Mouse (Mus musculus) naive thymus-derived CD4-positive, alpha-beta T cell, adult 2 months (primary cell): ENCODE measurements around the gene Rcvrn.

ENCODE experiments used
- DNase-seq: peaks from one replicate; pipeline ENCODE4 v3.0.0-alpha.2; 2011; ENCODE audit warnings: low read depth

Gene Rcvrn

DNA sequence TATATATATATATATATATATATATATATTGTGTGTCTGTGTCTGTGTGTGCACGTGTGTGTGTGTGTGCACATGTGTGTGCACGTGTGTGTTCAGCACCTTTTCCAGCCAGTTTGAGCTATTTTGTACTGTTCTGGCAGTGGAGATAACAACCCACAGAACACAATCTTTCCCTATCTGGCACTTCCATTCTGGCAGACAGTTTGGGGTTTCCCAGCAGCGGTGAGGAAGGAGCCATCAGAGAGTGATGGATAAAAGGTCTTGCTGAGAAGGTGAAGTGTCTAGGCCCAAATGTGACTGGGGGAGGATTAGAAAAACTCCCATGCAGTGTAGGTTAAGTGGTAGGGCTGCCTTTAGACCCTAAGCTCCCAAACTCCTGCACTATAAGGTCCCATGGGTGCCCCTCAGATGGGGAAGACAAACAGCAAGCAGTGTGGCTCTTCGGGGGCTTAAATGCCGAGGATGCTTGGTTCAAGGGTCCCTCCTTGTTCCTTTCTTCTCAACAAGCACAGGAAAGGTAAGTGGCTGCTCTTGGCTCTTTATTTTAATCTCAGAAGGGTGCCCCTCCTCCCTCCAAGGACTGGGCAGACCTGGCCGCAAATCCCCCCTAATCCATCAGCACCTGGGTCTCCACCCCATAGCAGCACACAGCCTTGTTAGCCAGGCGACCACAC, at the start of gene Rcvrn:
Gene Rcvrn, plus strand, starts transcription at position 624 of the 674 bp plus-strand sequence.
- no peak for DNase-seq

DNA sequence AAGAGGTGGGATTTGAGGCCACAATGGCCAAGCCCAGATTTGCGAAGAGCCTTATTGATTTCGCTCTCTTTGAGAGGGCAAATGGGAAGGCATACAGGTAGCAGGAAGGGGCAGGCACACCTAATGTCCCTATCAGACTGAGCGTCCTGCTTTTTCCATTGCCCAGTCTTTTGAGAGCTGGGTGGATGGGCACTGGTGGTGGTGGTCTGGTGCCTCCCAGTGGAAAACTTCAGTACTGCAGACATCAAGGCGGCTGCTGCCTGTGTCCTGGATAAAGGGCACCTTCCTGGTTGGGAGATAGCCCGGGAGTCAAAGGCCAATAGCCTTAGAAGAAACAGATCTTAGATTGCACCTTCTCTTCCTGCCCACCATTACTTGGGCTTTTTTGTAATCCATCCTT, 47.4 kb upstream of the Rcvrn start:
- DNase-seq, result no peak

DNA sequence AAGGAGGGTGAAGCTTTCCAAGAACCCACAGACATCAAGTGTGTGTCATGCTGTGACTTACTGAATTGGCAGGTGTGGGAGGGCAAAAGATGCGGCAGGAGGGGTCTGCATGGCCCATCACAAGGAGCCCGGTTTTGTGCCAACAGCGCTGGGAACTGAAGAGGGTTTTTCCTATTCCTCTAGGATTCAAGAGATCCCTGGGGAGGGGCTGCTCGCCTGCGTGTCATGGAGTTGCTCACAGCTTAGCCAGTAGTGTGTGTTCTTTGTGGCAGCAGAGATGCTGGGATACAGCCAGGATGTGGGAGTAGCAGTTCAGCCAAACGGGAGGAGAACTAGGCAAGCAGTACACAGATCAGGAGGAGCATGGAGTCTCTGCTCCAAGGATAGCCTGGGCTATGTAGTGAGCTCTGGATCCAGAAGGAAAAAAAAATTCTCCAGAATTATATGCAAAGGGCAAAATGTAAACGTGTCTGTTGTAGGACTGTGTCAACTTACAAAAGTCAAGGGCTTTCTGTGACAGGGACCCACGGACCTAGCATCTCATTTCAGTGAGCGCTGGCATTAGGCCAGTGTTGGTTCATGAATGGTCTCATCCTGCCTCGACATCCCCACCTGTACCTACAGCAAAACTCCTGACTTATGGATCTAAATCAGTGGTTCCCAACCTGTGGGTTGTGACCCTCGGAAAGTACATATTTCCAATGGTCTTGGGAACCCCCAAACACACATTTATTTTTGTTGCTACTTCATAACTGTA, 46.3 kb upstream of the Rcvrn start:
- no peak for DNase-seq

DNA sequence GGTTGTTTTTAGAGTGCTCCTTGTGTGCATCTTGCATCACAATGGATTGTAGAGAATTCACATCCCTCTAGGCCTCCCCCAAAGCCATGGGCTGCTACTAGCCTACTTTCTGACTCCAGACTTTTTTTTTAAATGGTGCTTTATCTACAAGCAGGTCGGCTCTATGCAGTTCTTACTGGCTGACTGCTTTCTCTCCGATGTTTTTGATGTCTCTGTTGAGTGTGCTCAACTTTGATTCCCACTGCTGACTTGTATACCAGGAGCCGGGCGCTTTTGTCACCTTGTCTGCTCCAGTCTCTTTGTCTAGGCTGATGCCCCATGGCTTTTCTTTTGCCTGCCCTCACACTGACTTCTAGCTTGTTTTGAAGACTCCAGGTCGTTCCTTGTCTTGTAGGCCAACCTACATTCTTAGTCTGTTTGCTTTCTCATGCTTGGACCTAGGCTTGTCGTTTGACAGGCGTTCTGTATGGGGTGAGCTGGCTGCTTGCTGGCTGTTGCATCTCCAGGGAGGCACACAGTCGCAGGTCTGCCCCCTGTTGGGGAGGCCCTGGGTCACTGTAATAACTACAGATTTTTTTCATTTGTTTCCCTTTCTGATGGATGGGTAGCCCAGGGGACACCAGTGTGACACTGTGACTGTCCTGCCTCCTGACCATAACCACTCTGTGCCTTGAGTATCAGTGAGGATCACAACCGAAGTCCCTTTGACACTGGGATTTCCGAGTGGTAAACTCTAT, 45.0 kb upstream of the Rcvrn start:
- DNase-seq, result no peak

DNA sequence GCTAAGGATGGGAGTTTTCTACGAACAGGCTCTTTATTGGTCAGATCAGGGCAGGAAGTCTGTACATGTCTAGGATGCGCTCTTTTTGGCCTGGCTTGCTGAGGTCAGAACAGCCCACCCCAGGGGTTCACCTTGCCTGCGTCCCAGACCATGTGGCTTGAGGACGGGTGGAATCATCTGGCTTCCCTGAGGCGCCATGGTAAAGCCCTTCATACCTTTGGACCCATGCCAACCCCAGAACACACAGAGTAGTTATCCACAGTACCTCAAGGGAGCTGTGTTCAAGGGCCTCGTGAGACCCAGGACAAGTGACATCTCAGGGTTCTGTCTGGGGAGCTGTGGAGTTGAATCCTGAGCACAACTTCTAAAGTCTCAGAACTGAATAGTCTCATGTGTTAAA, 43.4 kb upstream of the Rcvrn start:
- no peak for DNase-seq

DNA sequence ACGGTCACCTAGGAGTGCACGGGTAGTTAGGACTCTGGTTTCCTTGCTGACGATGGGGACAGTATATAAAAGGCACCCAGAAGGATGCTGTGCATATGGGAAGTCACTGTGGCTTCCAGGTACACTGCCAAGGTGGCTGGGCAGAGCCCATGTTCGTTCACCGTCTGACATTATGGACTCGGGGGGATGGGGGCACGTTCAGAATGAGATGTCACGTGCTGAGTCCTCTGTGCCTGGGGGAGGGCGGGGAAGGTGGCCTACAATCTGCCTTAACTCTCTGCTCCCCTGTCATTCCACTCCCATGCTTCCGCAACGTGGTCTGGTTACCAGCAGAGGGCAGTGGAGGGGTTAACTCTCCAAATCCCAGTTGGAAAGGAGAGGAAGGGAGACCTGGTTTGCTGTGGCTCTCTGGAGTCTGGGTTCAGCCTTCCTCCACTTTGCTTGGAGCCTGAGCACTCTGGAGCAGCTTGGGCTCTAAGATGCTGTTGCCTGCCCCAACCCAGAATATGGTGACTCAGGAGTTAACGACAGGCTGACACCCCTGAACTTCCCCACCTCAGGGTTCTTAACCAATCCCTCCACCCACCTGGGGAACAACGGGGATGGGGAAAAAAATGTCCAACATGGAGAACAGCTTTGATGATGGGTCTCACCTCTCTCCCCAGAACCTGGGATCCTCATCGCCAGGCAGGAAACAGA, 42.8 kb upstream of the Rcvrn start:
- no peak for DNase-seq

DNA sequence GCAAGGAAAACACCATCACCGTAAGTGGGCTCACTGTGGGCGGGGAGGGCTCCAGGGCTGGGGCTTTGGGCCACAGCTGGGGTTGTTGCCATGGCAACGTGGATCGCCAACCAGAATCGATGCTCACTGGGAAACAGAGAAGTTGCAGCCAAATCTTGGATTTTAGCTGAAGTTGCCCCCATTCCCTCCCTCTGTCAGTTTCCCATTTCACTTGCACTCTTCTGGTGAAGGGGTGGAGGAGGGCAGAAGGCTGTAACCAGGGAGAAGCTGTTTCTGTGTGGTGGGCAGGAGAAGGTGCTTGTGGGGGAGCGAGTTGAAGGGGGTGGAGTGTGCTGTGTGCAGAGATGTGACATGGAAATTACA, 42.3 kb upstream of the Rcvrn start:
- no peak for DNase-seq

DNA sequence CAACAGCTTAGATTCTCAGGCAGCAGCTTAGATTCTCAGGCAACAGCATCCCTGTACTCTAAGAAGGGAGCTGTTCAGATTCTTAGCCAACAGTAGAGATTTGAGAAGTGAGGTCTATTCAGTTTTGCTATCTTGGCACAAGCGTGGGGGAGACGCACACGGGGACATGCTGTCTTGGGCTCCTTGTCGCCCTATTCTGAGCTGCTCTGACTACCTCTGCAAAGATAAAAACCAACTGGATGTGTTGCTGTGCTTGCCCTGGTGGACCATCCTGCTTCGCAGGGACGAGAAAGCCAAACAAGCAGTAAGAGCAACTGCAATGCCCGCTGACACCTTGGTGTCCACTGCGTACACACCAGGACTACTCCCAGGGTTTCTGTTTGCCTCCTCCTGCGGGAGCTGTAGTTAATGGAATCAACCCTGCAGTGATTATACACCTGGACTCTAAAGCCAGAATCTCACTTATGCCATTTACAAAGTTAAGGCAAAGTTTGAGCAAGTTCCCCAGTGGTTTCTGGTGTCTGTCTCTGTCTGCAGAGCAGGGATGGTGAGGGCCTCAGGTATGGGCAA, 41.5 kb upstream of the Rcvrn start:
- DNase-seq, result no peak

DNA sequence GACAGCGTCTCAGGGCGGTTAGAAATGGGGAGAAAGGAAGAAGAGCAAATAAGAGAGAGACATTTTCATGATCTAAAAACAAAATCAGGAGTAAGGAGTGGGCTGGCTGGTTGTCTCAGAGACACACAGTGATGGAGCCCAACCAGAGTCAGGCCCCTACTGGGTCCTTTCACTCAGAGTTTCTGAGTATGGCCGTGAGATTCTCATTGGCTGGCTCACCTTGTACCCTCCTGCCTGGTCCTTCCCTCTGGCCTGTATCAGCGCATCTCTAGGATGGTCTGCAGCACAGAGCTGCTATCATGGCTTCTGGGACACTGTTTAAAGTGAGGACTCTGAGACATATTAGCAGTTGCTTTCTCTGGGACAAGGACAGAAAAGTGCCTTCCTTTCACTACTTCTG, 40.6 kb upstream of the Rcvrn start:
- no peak for DNase-seq

DNA sequence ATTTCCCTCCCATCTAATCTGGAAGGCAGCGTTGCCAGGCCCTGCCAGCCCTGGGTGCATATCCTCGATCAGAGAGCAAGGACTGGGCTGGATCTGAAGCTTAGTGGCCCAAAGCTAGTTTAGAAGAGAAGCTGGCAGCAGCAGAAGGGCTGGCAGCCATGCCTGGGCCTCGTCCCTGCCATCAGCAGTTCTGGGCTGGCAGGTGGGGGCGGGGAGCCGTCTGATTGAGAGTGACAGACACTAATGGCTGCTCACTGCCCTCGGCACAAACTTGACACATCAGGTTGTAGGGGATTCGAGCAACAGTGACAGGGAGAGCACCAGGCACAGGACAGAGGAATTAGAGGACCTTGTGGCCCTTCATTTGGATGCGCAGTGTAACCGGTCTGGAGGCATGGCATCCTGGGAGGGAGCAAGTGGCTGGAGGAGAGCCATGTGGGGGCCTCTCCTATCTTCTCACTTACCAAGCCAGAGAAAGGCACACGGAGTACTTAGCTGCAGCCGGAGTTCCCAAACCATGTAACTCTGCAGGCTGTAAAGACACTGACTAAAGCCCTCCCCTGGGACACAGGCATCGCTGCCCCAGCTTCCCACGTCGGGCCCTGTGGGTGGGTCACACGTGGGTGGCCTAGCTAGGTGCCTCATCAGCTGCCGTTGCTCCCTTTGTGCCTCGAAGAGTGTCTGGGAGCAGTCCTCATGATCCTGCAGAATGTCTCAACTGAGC, 39.7 kb upstream of the Rcvrn start:
- no peak for DNase-seq

DNA sequence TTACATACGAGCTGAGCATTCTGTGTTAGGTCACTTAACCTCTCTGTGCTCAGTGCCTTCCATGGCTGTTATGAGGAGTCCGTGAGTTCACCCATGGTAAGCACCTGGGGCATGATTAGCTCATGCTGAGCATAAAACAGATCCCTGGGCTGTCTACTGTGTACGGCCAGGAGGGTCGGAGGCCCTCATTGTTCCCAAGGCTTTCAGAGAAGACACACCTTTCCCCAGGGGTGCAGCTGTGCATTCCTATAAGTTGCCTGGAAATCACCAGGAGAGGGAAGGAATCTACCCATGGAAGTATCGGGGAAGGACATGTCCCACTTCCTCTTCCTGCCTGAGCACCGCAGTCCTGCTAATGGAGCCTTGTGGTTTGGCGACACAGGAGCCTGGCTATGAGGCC, 38.8 kb upstream of the Rcvrn start:
- DNase-seq, result no peak

DNA sequence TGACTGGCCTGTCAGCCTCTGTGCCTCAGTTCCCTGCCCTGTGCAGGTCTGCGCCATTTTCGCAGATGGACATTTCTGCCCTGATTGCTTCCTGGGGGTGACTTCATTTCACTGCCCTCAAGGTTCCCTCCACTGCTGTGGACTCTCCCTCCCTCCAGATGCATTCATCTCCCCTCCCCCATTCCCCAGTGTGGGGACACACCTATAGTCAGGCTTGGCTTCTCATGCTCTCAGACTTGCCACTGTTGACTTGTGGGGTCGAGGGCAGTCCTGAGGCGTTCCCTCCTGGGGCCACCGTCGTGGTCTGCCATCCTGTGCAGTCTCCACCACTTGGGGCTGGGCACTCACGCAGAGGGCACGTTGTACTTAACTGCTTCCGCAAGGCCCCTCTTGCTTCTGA, 38.3 kb upstream of the Rcvrn start:
- DNase-seq, result no peak

DNA sequence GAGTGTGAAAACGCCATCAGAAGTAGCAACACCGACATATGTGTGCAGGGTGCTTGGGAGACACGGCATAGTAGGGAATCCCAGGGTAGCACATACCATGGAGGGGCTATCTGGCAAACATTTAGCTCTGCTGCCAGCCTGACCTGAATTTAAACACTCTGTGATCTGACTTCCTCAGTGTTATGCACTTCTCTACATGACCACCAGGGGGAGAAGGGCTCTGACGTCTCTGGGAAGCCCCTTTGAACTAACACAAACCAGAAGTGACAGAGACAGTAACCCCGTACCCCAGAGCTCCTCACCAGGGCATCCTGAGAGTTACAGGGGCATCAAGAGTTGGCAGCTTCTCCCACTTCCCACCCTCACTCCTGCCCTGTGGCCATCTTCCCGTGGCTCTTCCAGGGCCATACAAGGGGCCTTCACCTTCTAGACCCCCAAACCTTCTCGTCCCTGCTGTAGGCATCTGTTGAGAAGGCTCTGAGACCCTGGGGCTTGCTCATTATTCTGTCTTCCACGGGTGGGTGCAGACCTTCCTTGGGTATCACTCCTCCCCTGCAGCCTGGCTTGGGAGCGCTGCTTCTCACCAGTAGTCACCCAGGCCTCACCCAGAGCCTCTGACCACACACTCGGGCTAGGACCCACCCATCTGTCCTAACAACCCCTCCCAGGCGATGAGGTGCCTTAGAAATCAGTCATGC, 37.3 kb upstream of the Rcvrn start:
- DNase-seq, result peak; percentile 36

DNA sequence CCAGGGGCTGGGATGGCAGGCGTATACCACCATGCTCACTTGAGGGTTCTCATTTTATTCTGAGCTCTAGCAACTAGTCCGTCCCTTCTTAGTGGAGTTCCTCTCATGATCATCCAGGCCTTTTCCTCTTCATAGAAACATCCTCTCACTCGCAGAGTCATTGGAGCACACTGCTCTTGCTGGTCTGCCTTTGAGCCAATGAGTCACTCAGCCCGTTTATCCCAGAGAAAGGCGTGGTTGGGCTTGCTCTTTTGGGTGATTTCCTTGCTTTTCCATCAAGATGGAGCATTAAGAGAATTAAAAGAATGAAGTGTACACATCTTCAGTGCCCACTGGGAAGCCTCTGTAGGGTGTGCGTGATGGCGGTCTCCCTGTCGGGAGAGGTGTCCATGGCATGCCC, 33.7 kb upstream of the Rcvrn start:
- DNase-seq, result no peak

DNA sequence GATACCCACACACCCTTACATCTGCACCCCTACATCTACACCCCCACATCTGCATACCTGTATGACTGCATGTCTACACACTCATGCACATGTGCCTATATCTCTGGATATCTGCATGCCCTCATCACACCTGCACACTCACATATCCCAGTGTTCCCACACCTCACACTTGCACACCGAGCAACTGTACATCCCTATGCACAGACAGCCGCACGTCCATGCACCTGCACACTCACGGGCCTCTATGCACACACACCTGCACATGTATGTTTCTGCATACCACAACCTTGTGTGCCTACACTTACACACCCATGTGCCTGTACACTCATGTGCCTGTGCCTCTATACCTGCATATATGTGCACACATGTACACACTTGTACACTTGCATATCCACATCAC, 31.7 kb upstream of the Rcvrn start:
- no peak for DNase-seq

DNA sequence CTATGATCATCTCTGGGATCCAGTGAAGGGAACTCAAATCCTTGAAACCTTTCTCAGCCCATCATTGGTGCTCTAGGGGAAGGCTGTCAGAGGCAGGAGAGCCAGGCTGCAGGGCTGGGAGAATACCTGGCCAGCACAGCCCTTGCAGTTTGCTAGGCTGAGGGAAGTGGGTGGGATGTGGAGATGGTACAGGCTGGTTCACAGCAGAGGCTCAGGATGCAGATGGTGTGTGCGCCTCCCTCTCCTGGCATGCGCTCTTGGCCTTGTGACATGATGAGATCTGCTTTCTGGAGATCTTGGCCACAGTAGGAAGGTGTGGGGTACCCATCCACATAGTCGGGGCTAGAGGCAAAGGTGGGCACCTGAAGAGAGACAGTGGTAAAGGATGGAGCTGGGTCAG, 30.9 kb upstream of the Rcvrn start:
- no peak for DNase-seq

DNA sequence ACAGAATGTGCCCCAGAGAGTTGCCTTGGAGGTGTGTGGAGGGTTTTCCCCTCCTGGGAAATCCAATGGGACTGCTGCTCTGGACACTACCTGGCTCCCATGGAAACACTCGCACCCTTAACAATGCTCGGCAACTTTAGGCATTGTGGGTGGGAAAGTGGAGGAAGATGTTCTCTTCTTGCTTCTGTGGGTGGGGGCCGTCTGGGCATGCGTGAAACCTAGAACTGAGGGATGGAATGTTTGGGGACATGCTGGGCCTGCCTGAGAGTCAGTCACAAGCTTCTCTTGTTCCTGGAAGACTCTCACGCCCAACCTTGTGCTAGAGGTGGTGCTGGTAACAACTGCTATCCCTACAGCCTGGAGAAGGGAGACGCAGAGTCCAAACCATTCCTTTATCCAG, 30.2 kb upstream of the Rcvrn start:
- DNase-seq, result no peak

DNA sequence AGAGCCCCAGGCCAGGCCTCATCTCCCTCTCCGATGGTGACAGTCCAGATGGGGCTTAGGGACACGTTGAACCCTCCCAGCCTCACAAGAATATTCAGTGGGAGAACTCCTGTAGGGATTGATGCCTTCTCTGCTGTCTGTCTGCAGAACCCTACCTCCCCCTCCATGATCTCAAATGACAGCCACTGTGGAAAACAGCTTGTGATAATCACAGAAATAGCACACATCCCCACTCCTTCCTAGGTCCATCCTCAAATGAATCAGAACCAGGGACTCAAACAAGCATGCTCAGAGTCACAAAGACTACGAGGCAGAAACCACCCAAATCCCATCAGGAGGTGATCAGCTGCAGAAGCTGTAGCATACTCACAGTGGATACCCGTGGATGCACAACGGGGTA, 29.0 kb upstream of the Rcvrn start:
- DNase-seq, result no peak

DNA sequence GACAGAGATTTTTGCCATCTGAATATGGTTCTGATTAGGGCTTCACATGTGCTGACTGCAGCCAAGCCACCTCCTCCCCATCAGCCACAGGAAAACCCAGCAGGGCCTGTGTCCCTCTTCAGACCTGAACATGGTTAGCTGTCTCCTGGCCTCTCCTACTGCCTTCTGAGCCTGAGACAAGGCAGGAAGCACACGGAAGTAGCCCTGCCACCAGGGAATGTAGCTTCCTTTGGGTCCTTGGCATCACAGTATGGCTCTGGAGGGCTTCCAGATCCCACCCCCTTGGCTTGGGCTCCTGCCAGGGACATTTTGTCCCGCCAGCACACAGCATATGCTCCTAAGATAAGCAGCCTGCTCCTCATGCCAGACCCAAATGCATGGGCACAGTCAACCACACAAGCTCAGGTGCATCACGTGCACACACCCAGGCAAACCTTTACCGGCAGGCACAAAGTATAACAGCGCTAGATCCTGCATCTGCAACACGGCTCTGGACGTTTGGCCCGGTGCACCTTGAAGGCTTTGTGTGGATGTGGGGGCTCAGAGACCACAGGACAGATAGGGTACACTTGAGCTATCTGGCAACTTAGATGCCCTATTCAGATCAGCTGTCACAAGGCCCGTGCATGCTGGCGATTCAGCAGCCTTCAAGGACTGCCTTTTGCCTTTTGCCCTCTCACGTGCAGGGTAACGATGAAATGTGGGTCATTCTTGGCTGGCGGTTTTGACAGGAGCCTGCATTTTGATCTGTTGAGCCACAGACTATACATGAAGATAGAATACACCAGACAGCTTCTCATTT, 27.4 kb upstream of the Rcvrn start:
- DNase-seq, result no peak

DNA sequence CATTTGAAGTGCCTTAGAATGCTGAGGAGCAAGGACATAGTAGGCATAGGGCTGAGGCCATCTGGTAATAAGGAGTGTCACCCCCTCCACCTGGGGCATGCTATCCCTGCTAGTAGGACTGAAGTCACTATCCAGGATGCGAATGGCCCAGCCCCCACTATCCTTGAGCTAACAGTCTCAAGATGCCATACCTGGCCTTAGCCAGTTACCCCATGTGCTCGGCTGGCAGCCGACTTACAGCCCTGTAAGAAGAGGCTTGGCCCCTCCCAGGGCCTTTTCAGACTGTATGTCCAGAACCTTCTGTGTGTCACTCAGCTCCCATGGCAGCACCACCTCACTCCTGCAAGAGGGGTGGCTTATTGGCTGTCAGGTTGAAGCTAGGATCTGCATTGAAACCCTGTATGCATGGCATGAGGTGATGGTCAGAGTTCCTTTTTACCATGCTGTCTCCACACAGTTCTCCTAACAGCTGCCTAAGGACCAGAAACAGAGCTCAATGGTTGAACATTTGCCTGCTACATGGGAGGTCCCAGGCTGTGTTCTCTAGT, 26.6 kb upstream of the Rcvrn start:
- DNase-seq, result no peak
